Mouse (Mus musculus): Measurements from ENCODE around the gene Med7. TPM values are rescaled to one million over a fixed set of nuclear protein-coding genes. Genes with fewer than 3 reads are reported as not detected.

The Med7 gene
- polyA plus RNA-seq (2016; fragmentation: Nextera tagmentation; extraction: Ambion mirVana), result 83.2 and 86.4 TPM in 2 replicates

DNA sequence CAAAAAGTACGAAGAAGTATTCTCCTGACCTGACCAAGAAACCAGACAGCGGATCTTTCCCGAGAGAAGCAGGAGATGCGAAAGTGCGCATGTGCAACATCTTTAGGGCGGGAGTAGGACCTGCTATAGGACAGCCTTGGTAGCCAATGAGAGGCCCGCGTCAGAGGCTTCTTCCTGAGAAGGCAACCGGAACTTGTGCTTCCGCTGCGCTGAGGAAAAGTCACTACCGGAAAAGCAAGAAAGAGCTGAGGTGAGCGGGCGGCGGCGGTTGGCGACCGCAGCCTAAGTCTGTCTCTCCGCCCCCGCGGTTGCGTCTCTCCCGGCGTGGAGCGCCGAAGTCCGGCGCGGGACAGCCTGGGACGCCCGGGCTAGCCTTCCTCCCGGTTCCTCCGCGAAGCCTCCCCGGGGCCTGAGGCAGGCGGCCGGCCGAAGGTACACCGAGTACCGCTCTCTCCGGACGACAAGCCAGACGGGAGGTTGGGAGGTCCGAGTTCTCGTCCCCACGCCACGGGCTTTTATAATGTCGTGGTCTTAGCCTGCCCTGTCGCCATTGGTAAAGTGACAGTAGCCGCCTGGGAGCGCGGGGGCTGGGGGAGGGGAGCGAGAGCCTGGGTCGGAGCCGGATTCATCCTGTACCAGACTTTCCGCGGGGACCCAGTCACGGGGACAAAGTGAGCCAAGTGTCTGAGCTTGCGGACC, at the start of gene Med7:
Gene Med7, plus strand, starts transcription at position 166 of the 699 bp plus-strand sequence.
- H3K27ac ChIP-seq, result peak within 1 kb of the TSS; percentile 77
- peak; percentile 99 for ATAC-seq (ENCODE audit: low FRiP score, low read depth)
- no peaks in the 10 kb centered on the region for H3K9me3 ChIP-seq
- under 1% methylated on average over 59 of the region's 59 CpGs for WGBS
- H3K4me1 ChIP-seq, result peaks cover 8% of the 10 kb centered on the region
- no peaks in the 10 kb centered on the region for H3K27me3 ChIP-seq (replicated peaks)
- H3K4me3 ChIP-seq, result peak within 1 kb of the TSS; percentile 91
- H3K4me2 ChIP-seq (replicated peaks), result peak within 1 kb of the TSS; percentile 81
- H3K36me3 ChIP-seq, result peaks cover 12% of the 10 kb centered on the region; the same call in 1 of the 2 replicates
- H3K9ac ChIP-seq, result peak within 1 kb of the TSS; percentile 92

GRCm38 (mm10) chr11:46387061-46387460, 49.7 kb upstream of the Med7 start:
- H3K4me2 ChIP-seq (replicated peaks), result no peak overlapping the region
- H3K9me3 ChIP-seq, result no peaks in the 10 kb centered on the region
- H3K9ac ChIP-seq, result no peak overlapping the region
- no peaks in the 10 kb centered on the region for H3K4me1 ChIP-seq
- no peak overlapping the region for H3K27ac ChIP-seq
- no peaks in the 10 kb centered on the region for H3K27me3 ChIP-seq (replicated peaks)
- 90% methylated on average over 8 of the region's 8 CpGs for whole genome bisulfite sequencing
- H3K36me3 ChIP-seq, result no peaks in the 10 kb centered on the region
- H3K4me3 ChIP-seq, result no peak overlapping the region
- no peak for ATAC-seq (ENCODE audit: low FRiP score, low read depth)

DNA sequence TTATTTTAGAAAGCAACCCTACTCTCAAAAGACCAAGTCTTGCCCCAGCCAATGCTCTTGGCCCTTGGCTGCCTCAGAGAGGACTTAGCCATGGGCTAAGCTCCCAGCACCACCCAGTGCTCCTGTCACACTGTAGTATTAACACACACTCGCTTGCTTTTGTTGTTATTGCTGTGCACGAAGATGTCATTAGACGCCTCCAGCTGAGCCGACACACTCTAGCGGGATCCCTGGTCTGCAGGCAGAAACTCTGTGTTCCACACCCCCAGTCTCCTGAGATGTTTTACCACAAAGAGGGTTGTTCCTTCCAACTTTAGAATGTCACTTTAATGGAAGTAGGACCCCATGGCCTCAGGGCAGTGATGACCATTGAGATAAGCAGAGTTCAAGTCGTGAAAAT, 48.3 kb upstream of the Med7 start:
- no peaks in the 10 kb centered on the region for H3K4me1 ChIP-seq
- H3K27ac ChIP-seq, result no peak overlapping the region
- no peak for ATAC-seq (ENCODE audit: low FRiP score, low read depth)
- H3K27me3 ChIP-seq (replicated peaks), result no peaks in the 10 kb centered on the region
- H3K9ac ChIP-seq, result no peak overlapping the region
- WGBS, result 65% methylated on average over 6 of the region's 6 CpGs
- H3K4me2 ChIP-seq (replicated peaks), result no peak overlapping the region
- H3K4me3 ChIP-seq, result no peak overlapping the region
- H3K36me3 ChIP-seq, result no peaks in the 10 kb centered on the region
- no peaks in the 10 kb centered on the region for H3K9me3 ChIP-seq

- Histone ChIP-seq H3K4me3 (no peak within 1 kb of the TSS), H3K9ac (no peak within 1 kb of the TSS), H3K27ac (no peak within 1 kb of the TSS), H3K9me3 (no peaks in the 10 kb centered on the region), H3K4me1 (no peaks in the 10 kb centered on the region), H3K27me3 (replicated peaks) (no peaks in the 10 kb centered on the region), H3K4me2 (replicated peaks) (no peak within 1 kb of the TSS), H3K36me3 (no peaks in the 10 kb centered on the region)
- 88% methylated on average over 13 of the region's 13 CpGs for WGBS
- no peak for ATAC-seq (ENCODE audit: low FRiP score, low read depth)
These were observed 47.2 kb upstream of the Med7 start, which contains the start of gene Itk for GRCm38 (mm10) chr11:46389336-46390117. Itk (minus strand) TSS chr11:46389515.

DNA sequence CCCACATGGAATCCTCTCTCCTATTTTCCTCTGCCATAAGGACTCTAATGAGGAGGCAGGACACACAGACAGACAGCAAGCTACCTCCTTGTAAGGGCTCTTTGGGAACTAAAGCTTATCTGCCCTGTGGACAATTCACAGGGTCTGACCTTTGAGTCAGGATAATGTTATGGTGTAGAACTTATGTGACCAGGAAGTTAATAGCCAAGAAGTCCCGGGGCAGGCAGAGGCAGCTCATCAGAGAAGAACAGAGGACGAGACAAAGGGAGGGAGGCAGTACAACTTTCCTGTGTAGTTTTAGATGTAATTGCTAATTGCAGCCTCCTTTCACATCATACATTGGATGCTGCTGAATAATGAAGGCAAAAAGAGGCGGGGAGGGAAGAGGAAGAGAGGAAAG, 46.1 kb upstream of the Med7 start:
- no peak for ATAC-seq (ENCODE audit: low FRiP score, low read depth)
- no peaks in the 10 kb centered on the region for H3K36me3 ChIP-seq
- H3K27ac ChIP-seq, result no peak overlapping the region
- H3K4me1 ChIP-seq, result no peaks in the 10 kb centered on the region
- H3K9me3 ChIP-seq, result no peaks in the 10 kb centered on the region
- WGBS, result 48% methylated on average over 3 of the region's 3 CpGs
- H3K4me3 ChIP-seq, result no peak overlapping the region
- H3K27me3 ChIP-seq (replicated peaks), result no peaks in the 10 kb centered on the region
- no peak overlapping the region for H3K9ac ChIP-seq
- H3K4me2 ChIP-seq (replicated peaks), result no peak overlapping the region

DNA sequence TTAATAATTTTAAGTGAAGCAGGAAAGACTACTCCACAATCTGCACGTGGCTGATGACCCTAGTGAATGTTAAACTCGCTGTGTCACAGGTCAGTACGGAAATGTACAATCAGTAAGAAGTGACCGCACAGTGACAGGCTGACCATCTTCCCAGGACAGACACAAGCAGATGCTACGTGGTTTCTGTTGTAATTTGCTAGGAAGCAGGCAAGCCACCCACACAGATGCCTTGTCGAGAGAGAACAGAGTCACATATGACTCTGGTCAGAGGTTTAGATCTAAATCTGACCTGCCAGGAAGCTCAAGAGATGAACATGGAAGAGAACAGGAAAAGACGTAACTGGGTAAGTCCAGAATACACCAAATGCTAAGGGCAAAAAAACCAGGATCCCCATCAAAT, 43.8 kb upstream of the Med7 start:
- 89% methylated on average over 7 of the region's 7 CpGs for WGBS

DNA sequence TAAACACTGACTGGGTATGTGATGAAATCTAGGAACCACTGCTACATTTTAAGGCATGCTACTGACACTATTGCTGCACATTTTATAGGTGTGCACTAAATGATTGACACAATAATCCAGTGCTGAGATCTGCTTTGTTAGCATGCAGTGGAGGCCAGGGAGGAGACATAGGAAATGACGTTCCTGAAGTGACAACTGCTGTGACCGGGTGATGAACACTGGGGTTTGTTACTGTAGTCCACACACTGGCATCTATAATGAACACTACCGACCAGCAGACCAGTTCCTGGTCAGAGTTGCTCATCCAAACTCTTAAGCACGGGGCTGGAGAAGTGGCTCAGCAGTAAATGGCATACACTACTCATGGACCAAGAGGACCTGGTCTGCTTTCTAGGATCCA, 43.3 kb upstream of the Med7 start:
- Histone ChIP-seq H3K27me3 (replicated peaks) (no peaks in the 10 kb centered on the region), H3K36me3 (no peaks in the 10 kb centered on the region), H3K27ac (no peak overlapping the region), H3K4me1 (no peaks in the 10 kb centered on the region), H3K4me2 (replicated peaks) (no peak overlapping the region), H3K4me3 (no peak overlapping the region), H3K9ac (no peak overlapping the region), H3K9me3 (no peaks in the 10 kb centered on the region)
- ATAC-seq (ENCODE audit: low FRiP score, low read depth), result no peak
- WGBS, result 86% methylated on average over 4 of the region's 4 CpGs

More for the DNA sequence above, 43.8 kb upstream of the Med7 start:
- Histone ChIP-seq H3K9ac (no peak overlapping the region), H3K9me3 (no peaks in the 10 kb centered on the region), H3K27ac (no peak overlapping the region), H3K4me3 (no peak overlapping the region), H3K36me3 (no peaks in the 10 kb centered on the region), H3K4me1 (no peaks in the 10 kb centered on the region), H3K27me3 (replicated peaks) (no peaks in the 10 kb centered on the region), H3K4me2 (replicated peaks) (no peak overlapping the region)
- ATAC-seq (ENCODE audit: low FRiP score, low read depth), result no peak

GRCm38 (mm10) chr11:46395088-46395487, 41.6 kb upstream of the Med7 start:
- no peaks in the 10 kb centered on the region for H3K36me3 ChIP-seq
- H3K27me3 ChIP-seq (replicated peaks), result no peaks in the 10 kb centered on the region
- H3K4me1 ChIP-seq, result no peaks in the 10 kb centered on the region
- no peak overlapping the region for H3K27ac ChIP-seq
- no peak for ATAC-seq (ENCODE audit: low FRiP score, low read depth)
- 93% methylated on average over 2 of the region's 2 CpGs for WGBS
- no peak overlapping the region for H3K4me3 ChIP-seq
- H3K9ac ChIP-seq, result no peak overlapping the region
- H3K4me2 ChIP-seq (replicated peaks), result no peak overlapping the region
- H3K9me3 ChIP-seq, result no peaks in the 10 kb centered on the region

GRCm38 (mm10) chr11:46395698-46396097, 41.0 kb upstream of the Med7 start:
- H3K4me2 ChIP-seq (replicated peaks), result no peak overlapping the region
- H3K27ac ChIP-seq, result no peak overlapping the region
- H3K4me3 ChIP-seq, result no peak overlapping the region
- H3K9ac ChIP-seq, result no peak overlapping the region
- no peaks in the 10 kb centered on the region for H3K36me3 ChIP-seq
- H3K9me3 ChIP-seq, result no peaks in the 10 kb centered on the region
- ATAC-seq (ENCODE audit: low FRiP score, low read depth), result no peak
- H3K4me1 ChIP-seq, result no peaks in the 10 kb centered on the region
- no peaks in the 10 kb centered on the region for H3K27me3 ChIP-seq (replicated peaks)
- 95% methylated on average over 2 of the region's 2 CpGs for WGBS

GRCm38 (mm10) chr11:46396167-46396859, 40.4 kb upstream of the Med7 start, which contains the start of gene Fam71b:
Fam71b (plus strand) TSS chr11:46396559.
- WGBS, result 80% methylated on average over 13 of the region's 13 CpGs

DNA sequence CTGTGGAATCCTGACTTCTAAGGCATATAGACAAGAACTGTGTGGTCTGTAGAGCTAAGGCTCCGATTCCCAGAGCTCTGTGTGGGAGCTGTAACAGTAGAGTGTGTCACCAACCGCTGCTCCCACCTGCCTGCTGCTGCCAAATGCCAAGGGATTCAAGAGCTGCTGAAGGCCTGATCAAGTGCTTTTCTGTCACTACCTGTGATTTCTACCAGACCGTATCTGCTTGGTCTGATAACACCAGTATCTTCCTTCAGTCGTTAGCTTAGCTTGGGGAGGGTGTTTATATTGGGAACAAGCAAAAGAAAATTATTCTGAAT, 39.9 kb upstream of the Med7 start:
- Histone ChIP-seq H3K27me3 (replicated peaks) (no peaks in the 10 kb centered on the region), H3K9me3 (no peaks in the 10 kb centered on the region), H3K4me3 (no peak overlapping the region), H3K27ac (no peak overlapping the region), H3K4me1 (no peaks in the 10 kb centered on the region), H3K36me3 (no peaks in the 10 kb centered on the region), H3K4me2 (replicated peaks) (no peak overlapping the region), H3K9ac (no peak overlapping the region)
- ATAC-seq (ENCODE audit: low FRiP score, low read depth), result no peak
- 90% methylated on average over 4 of the region's 4 CpGs for WGBS

More at GRCm38 (mm10) chr11:46396167-46396859, 40.4 kb upstream of the Med7 start, which contains the start of gene Fam71b:
- Histone ChIP-seq H3K9me3 (no peaks in the 10 kb centered on the region), H3K27ac (no peak within 1 kb of the TSS), H3K4me1 (no peaks in the 10 kb centered on the region), H3K36me3 (no peaks in the 10 kb centered on the region), H3K4me3 (no peak within 1 kb of the TSS), H3K4me2 (replicated peaks) (no peak within 1 kb of the TSS), H3K27me3 (replicated peaks) (no peaks in the 10 kb centered on the region), H3K9ac (no peak within 1 kb of the TSS)
- no peak for ATAC-seq (ENCODE audit: low FRiP score, low read depth)

DNA sequence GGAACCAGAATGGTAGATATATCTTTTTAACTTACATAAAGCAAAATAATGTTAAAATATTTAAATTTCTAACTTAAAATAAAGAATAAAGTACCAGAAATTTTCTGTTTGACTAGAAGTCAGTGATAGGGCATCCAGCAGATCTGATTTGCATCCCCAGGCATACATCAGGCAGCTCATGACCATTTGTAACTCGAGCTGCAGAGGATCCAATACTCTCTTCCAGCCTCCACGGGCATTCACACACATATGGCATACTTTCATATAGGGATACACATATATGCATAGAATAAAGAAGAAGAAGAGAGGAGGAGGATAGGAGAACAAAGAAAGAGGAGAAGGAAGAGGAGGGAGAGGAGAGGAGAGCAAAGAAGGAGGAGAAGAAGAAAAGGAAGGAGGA, 38.8 kb upstream of the Med7 start:
- H3K27me3 ChIP-seq (replicated peaks), result no peaks in the 10 kb centered on the region
- H3K27ac ChIP-seq, result no peak overlapping the region
- ATAC-seq (ENCODE audit: low FRiP score, low read depth), result no peak
- no peaks in the 10 kb centered on the region for H3K9me3 ChIP-seq
- H3K4me2 ChIP-seq (replicated peaks), result no peak overlapping the region
- H3K9ac ChIP-seq, result no peak overlapping the region
- no peaks in the 10 kb centered on the region for H3K4me1 ChIP-seq
- 54% methylated on average over 2 of the region's 2 CpGs for WGBS
- no peak overlapping the region for H3K4me3 ChIP-seq
- H3K36me3 ChIP-seq, result no peaks in the 10 kb centered on the region
